Mouse (Mus musculus): Measurements from ENCODE around the gene G2e3.

DNA sequence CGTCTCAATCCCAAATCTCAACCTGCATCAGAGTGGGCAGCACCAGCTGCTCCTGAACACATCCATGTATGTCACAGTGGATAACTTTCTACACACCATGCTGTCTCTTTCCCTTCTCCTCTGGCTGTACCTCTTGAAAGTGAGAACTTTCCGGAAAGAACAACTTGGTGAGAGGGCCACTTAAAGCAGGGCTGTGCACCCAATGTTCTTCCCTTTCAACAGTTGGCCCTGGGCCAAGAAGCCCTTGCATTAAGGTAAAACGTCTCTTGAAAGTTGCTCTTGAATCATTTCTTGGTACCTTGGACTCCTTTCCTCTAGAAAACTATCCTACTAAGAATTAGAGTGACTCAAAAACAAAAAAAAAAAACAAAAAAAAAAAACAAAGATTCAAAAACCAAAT, 21.0 kb upstream of the G2e3 start:
- TF ChIP-seq POLR2A (IDR thresholded peaks at IDR 0.05; ENCODE audit: borderline replicate concordance, extremely low read depth, low read depth, low read length) = no peak
- no peak for TF ChIP-seq CTCF (IDR thresholded peaks at IDR 0.05; ENCODE audit: insufficient read depth, low read length)
